Comparison of ENCODE assay signal across 14 mouse cellular contexts in the genomic region with DNA sequence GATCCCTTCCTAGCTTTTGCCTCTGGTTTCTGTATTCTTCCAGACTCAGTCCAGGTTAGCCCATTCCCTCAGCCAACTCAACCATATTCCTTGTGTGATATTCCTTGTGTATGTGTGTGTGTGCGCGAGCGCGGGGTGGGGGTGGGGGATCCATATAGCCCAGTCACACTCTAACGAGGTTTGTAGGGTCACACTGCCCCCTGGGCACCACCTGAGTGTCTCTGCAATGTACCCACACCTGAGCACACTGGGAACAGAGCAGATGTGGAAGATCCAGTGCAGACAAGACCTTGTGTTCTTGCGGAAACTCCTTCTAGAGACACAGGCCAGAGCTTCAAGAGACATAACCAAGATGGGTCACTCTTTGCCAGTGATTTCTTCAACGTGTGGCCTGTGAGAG.
DNase-seq lines count a peak whose midpoint lies in the region; ATAC-seq and TF ChIP-seq lines count a peak whose summit lies in the region.
"Had no signal": no experiment of that assay in that cellular context is flagged by ENCODE, and none has a peak within 500 bp of the region (broad histone marks: within the 10 kb centered on the region; RNA-seq: fewer than 3 reads in every experiment).

No protein-coding gene starts in this region.

- H3K9me3 ChIP-seq in heart, postnatal 0 days (replicated peaks; ENCODE audit: control insufficient read depth, low read length) = no peaks in the 10 kb centered on the region
- H3K9me3 ChIP-seq in heart, embryonic 12.5 days (replicated peaks) = no peaks in the 10 kb centered on the region
- no peaks in the 10 kb centered on the region for H3K9me3 ChIP-seq in midbrain, embryonic 12.5 days
- H3K9me3 ChIP-seq: G1E; lung, embryonic 15.5 days had no signal

- ATAC-seq in heart, postnatal 0 days (ENCODE audit: insufficient read depth, low read depth) = no peak
- ATAC-seq in heart, embryonic 12.5 days (ENCODE audit: insufficient number of reproducible peaks, low FRiP score) = no peak
- no peak for ATAC-seq in midbrain, embryonic 12.5 days (ENCODE audit: low FRiP score, low read depth)

- H3K27me3 ChIP-seq in heart, postnatal 0 days (ENCODE audit: control insufficient read depth, insufficient read depth, low read length) = no peaks in the 10 kb centered on the region
- H3K27me3 ChIP-seq in heart, embryonic 12.5 days (replicated peaks) = no peaks in the 10 kb centered on the region
- H3K27me3 ChIP-seq in midbrain, embryonic 12.5 days = no peaks in the 10 kb centered on the region
- H3K27me3 ChIP-seq: lung, embryonic 15.5 days had no signal

- H3K4me3 ChIP-seq in heart, postnatal 0 days (ENCODE audit: low read depth, low read length) = no peak overlapping the region
- no peak overlapping the region for H3K4me3 ChIP-seq in heart, embryonic 12.5 days
- H3K4me3 ChIP-seq in midbrain, embryonic 12.5 days = no peak overlapping the region
- H3K4me3 ChIP-seq: lung, embryonic 15.5 days had no signal

- no peak overlapping the region for H3K4me2 ChIP-seq in heart, postnatal 0 days (ENCODE audit: low read depth, low read length)
- H3K4me2 ChIP-seq in heart, embryonic 12.5 days = no peak overlapping the region
- H3K4me2 ChIP-seq in midbrain, embryonic 12.5 days (replicated peaks) = no peak overlapping the region
- H3K4me2 ChIP-seq: lung, embryonic 15.5 days had no signal

- TF ChIP-seq EP300 in heart, postnatal 0 days (IDR thresholded peaks at IDR 0.05; ENCODE audit: low read depth) = no peak

- 77% methylated on average over 7 of the region's 7 CpGs for WGBS in heart, postnatal 0 days
- 68% methylated on average over 7 of the region's 7 CpGs for WGBS in heart, embryonic 12.5 days
- 62% methylated on average over 7 of the region's 7 CpGs for WGBS in midbrain, embryonic 12.5 days

- H3K36me3 ChIP-seq in heart, postnatal 0 days (replicated peaks; ENCODE audit: control insufficient read depth, insufficient read depth, low read length) = peaks cover 11% of the 10 kb centered on the region
- peaks cover 25% of the 10 kb centered on the region for H3K36me3 ChIP-seq in heart, embryonic 12.5 days
- peaks cover 30% of the 10 kb centered on the region for H3K36me3 ChIP-seq in midbrain, embryonic 12.5 days
- H3K36me3 ChIP-seq: lung, embryonic 15.5 days had no signal

- peak; percentile 8; the same call in 1 of the 2 replicates for TF ChIP-seq CTCF in heart, postnatal 0 days (IDR thresholded peaks at IDR 0.05; ENCODE audit: low read depth)

- no peak overlapping the region for H3K9ac ChIP-seq in heart, postnatal 0 days (replicated peaks; ENCODE audit: low read depth, low read length)
- H3K9ac ChIP-seq in heart, embryonic 12.5 days = no peak overlapping the region
- no peak overlapping the region for H3K9ac ChIP-seq in midbrain, embryonic 12.5 days (replicated peaks)
- H3K9ac ChIP-seq: lung, embryonic 15.5 days had no signal

- DNase-seq in heart, postnatal 0 days (ENCODE audit: low spot score) = no peak
- DNase-seq in thymus, postnatal 0 days (ENCODE audit: low spot score) = peak; percentile 15
- DNase-seq in thymus, postnatal 14 days = no peak
- DNase-seq in embryo, embryonic 11 days = no peak
- no peak for DNase-seq in layer of hippocampus, adult 18-20 months (ENCODE audit: low spot score in 2 of 2)
- DNase-seq in right cerebral cortex, postnatal 25 days = no peak
- DNase-seq: cerebellum, adult 9-11 months; gastrocnemius, postnatal 14 days; kidney, adult 8-10 months; thymus, adult 18-20 months had no signal

- peaks cover 16% of the 10 kb centered on the region for H3K4me1 ChIP-seq in heart, postnatal 0 days (ENCODE audit: control insufficient read depth, insufficient read depth)
- H3K4me1 ChIP-seq in heart, embryonic 12.5 days (replicated peaks) = peaks cover 83% of the 10 kb centered on the region
- peaks cover 75% of the 10 kb centered on the region for H3K4me1 ChIP-seq in midbrain, embryonic 12.5 days

- no peak overlapping the region for H3K27ac ChIP-seq in heart, postnatal 0 days (ENCODE audit: low read depth)
- H3K27ac ChIP-seq in heart, embryonic 12.5 days (ENCODE audit: poor library complexity, severe bottlenecking) = no peak overlapping the region
- peak overlapping the region; percentile 71 for H3K27ac ChIP-seq in midbrain, embryonic 12.5 days (replicated peaks)
- H3K27ac ChIP-seq: lung, embryonic 15.5 days had no signal
